ENCODE assay signal across 14 mouse cellular contexts in genomic region chr9:43144206-43144810, GRCm38 (mm10). TPM values are rescaled to one million over a fixed set of nuclear protein-coding genes. Genes with fewer than 3 reads are reported as not detected.
DNase-seq lines count a peak whose midpoint lies in the region; ATAC-seq and TF ChIP-seq lines count a peak whose summit lies in the region.
"Had no signal": no experiment of that assay in that cellular context is flagged by ENCODE, and none has a peak within 500 bp of the region (broad histone marks: within the 10 kb centered on the region; RNA-seq: fewer than 3 reads in every experiment).

No protein-coding gene starts in this region.

- 70% methylated on average over 12 of the region's 12 CpGs for WGBS in kidney, postnatal 0 days
- 76% methylated on average over 12 of the region's 12 CpGs for WGBS in kidney, embryonic 14.5 days

- peak; percentile 26 for DNase-seq in embryo, embryonic 10.5 days (ENCODE audit: low spot score)
- DNase-seq in embryo, embryonic 9.5 days (ENCODE audit: extremely low spot score), result no peak
- DNase-seq in kidney, postnatal 0 days (ENCODE audit: low spot score), result peak; percentile 53
- DNase-seq in 3T3-L1 (ENCODE audit: low read depth, low spot score), result peak; percentile 76
- DNase-seq in ZHBTc4 (ENCODE audit: low read depth, low spot score), result peak; percentile 80
- no peak for DNase-seq in thymus, postnatal 4 days
- no peak for DNase-seq in spleen, postnatal 10 days (ENCODE audit: low spot score in 2 of 2)
- DNase-seq: gastrocnemius, postnatal 25 days had no signal

- no peaks in the 10 kb centered on the region for H3K4me1 ChIP-seq in kidney, postnatal 0 days (replicated peaks; ENCODE audit: insufficient read depth, low read length)
- no peaks in the 10 kb centered on the region for H3K4me1 ChIP-seq in kidney, embryonic 14.5 days (ENCODE audit: control insufficient read depth, insufficient read depth, low read length)
- H3K4me1 ChIP-seq: kidney, embryonic 15.5 days; megakaryocyte, embryonic 14.5 days; neural tube, embryonic 12.5 days; stomach, embryonic 15.5 days had no signal

- no peak for ATAC-seq in kidney, postnatal 0 days (replicated peaks; ENCODE audit: low FRiP score, low read depth)
- no peak for ATAC-seq in kidney, embryonic 14.5 days (ENCODE audit: low FRiP score, low TSS enrichment)

- peak; percentile 64 for TF ChIP-seq CTCF in kidney, postnatal 0 days (IDR thresholded peaks at IDR 0.05; ENCODE audit: low read depth)

- no peak overlapping the region for H3K4me3 ChIP-seq in kidney, postnatal 0 days (replicated peaks; ENCODE audit: low read depth, low read length)
- H3K4me3 ChIP-seq in kidney, embryonic 14.5 days (ENCODE audit: low read length), result no peak overlapping the region
- H3K4me3 ChIP-seq: hindbrain, embryonic 10.5 days; kidney, embryonic 15.5 days; megakaryocyte, embryonic 14.5 days; neural tube, embryonic 12.5 days; stomach, embryonic 15.5 days had no signal

- H3K9ac ChIP-seq in kidney, postnatal 0 days (ENCODE audit: low read depth, low read length), result no peak overlapping the region
- no peak overlapping the region for H3K9ac ChIP-seq in kidney, embryonic 14.5 days (ENCODE audit: low read depth, low read length)
- H3K9ac ChIP-seq: kidney, embryonic 15.5 days; neural tube, embryonic 12.5 days; stomach, embryonic 15.5 days had no signal

- no peak overlapping the region for H3K4me2 ChIP-seq in kidney, postnatal 0 days (ENCODE audit: low read length)
- no peak overlapping the region for H3K4me2 ChIP-seq in kidney, embryonic 14.5 days (replicated peaks; ENCODE audit: low read depth, low read length)
- H3K4me2 ChIP-seq: kidney, embryonic 15.5 days; neural tube, embryonic 12.5 days; stomach, embryonic 15.5 days had no signal

- no peaks in the 10 kb centered on the region for H3K9me3 ChIP-seq in kidney, postnatal 0 days (replicated peaks; ENCODE audit: low read length)
- no peaks in the 10 kb centered on the region for H3K9me3 ChIP-seq in kidney, embryonic 14.5 days (ENCODE audit: control insufficient read depth, low read length)
- H3K9me3 ChIP-seq: hindbrain, embryonic 10.5 days; kidney, embryonic 15.5 days; megakaryocyte, embryonic 14.5 days; neural tube, embryonic 12.5 days; stomach, embryonic 15.5 days had no signal

- H3K27me3 ChIP-seq in kidney, postnatal 0 days (ENCODE audit: insufficient read depth, low read length), result no peaks in the 10 kb centered on the region
- no peaks in the 10 kb centered on the region for H3K27me3 ChIP-seq in kidney, embryonic 14.5 days (ENCODE audit: control insufficient read depth, insufficient read depth, low read length)
- H3K27me3 ChIP-seq: kidney, embryonic 15.5 days; neural tube, embryonic 12.5 days; stomach, embryonic 15.5 days had no signal

- no peaks in the 10 kb centered on the region for H3K36me3 ChIP-seq in kidney, postnatal 0 days (ENCODE audit: insufficient read depth, low read length)
- H3K36me3 ChIP-seq in kidney, embryonic 14.5 days (ENCODE audit: control insufficient read depth, insufficient read depth, low read length), result no peaks in the 10 kb centered on the region
- H3K36me3 ChIP-seq: hindbrain, embryonic 10.5 days; kidney, embryonic 15.5 days; neural tube, embryonic 12.5 days; stomach, embryonic 15.5 days had no signal

- H3K27ac ChIP-seq in kidney, postnatal 0 days, result no peak overlapping the region
- no peak overlapping the region for H3K27ac ChIP-seq in kidney, embryonic 14.5 days (ENCODE audit: low read depth, low read length)
- H3K27ac ChIP-seq: hindbrain, embryonic 10.5 days; kidney, embryonic 15.5 days; neural tube, embryonic 12.5 days; stomach, embryonic 15.5 days had no signal

RNA-seq across cellular contexts. Expression of gene Tmem136, which starts 27.9 kb away (rescaled TPM):
- polyA plus RNA-seq in kidney, postnatal 0 days (2015; fragmentation: Nextera tagmentation; extraction: Ambion mirVana), result 9.3 and 10.6 TPM in 2 replicates
- polyA plus RNA-seq in kidney, embryonic 14.5 days (2014; fragmentation: Nextera tagmentation; extraction: Ambion mirVana), result 6.1 and 9.7 TPM in 2 replicates

RNA-seq across cellular contexts. Expression of gene Arhgef12, which starts 37.3 kb away (rescaled TPM):
- polyA plus RNA-seq in kidney, postnatal 0 days (2015; fragmentation: Nextera tagmentation; extraction: Ambion mirVana), result 11.2 and 11.4 TPM in 2 replicates
- 17.1 and 29.1 TPM in 2 replicates for polyA plus RNA-seq in kidney, embryonic 14.5 days (2014; fragmentation: Nextera tagmentation; extraction: Ambion mirVana)

Comparison
In these comparisons a context has a peak if more than half of its experiments do, and no peak if none do; other contexts are left out.
1. DNase-seq: peak in embryo, embryonic 10.5 days (single experiment), kidney, postnatal 0 days (single experiment), 3T3-L1 (single experiment) and ZHBTc4 (single experiment); none in embryo, embryonic 9.5 days (single experiment), thymus, postnatal 4 days (single experiment) and spleen, postnatal 10 days (0 of 2).